Mouse (Mus musculus): Measurements from ENCODE around the gene 1700023F06Rik. TPM values are rescaled to one million over a fixed set of nuclear protein-coding genes. Genes with fewer than 3 reads are reported as not detected.

Gene 1700023F06Rik
- 0.32 TPM in 1 of 2 replicates, not detected in the other for total RNA-seq (2015)
- not detected in 2 replicates for total RNA-seq (2017)

DNA sequence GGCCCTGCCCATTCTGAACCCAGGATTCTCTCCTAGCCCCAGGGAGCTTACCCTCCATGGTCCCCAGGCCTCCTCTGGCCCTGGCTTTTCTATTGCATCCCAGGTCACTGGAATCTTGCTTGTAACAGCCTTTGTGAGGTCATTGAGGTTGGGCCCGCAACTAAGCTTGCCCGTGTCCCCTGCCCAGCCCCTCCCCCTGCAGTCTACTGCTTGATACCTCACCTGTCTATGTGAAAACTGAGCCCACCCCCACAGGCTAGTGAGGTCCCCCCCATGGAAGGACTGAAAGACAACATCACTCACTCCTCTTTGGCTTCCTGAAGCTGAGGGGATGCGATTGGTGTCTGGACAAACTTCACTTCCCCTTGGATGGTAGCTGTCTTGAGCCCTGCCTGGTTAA, at the start of gene 1700023F06Rik:
Gene 1700023F06Rik (minus strand): TSS at position 101 of the 400 bp plus-strand sequence.
- ATAC-seq (replicated peaks; ENCODE audit: poor library complexity), result no peak

DNA sequence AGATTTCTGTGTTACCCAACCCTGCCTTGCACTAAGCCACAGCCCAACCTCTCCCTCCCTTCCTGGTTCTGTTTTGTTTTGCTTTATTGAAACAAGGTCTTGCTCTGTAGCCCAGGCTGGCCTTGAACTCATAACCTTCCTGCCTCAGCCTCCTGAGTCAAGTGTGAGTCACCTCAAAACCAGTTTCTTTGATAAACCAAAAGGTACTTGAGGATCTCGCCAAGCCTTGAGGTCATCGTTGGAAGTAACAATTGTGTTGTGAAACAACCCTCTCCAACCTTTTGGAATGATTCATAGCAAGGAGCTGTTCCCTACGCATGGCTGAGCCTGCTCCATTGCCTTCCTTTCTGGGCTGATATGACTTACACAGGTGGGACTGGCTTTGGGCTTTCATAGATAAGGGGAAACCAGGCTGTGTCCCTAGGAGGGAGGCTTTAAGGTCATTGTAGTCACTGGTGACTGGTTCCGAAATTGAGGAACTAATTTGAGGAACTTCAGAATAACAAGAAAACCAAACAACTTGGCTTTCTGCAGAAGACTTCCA, 49.7 kb upstream of the 1700023F06Rik start:
- ATAC-seq (replicated peaks; ENCODE audit: poor library complexity), result peak; percentile 57

DNA sequence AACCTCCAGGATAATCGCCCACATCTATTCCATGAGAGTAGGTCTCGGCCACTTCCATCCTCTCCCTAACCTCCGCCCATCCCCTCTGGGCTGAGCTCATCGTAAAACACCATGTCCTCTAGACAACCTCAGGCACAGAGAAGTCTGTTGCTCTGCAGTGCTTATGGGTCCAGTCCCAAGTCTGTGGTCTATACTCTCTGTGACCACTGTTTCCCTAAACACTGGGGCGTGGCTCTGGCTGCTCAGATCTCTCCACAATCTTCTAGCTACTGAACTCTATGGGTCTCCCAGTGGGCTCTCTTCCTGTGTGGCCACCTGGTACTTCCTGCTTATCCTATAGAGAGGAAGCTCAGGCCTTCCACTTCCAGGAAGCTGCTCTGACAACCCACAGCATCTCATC, 45.2 kb upstream of the 1700023F06Rik start:
- peak; percentile 54 for ATAC-seq (replicated peaks; ENCODE audit: poor library complexity)

DNA sequence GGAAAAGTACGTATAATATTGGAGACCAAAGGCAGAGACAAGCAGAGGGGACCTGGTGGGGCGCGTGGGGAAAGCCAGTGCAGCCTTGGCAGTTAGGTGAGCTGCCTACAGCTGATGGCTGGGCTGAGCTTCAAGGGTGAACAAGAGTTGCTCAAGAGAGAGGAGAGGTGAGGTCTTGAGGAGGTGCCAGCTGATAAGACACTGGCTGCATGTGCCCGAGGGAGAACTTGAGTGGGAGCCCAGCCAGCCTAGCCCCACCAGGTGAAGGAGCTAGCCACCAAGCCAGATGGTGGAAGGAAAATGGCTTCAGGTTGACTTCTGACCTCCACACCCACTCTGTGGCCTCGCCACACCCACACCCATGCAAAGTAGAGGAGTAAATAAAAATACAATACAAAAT, 44.0 kb upstream of the 1700023F06Rik start:
- ATAC-seq (replicated peaks; ENCODE audit: poor library complexity), result no peak

DNA sequence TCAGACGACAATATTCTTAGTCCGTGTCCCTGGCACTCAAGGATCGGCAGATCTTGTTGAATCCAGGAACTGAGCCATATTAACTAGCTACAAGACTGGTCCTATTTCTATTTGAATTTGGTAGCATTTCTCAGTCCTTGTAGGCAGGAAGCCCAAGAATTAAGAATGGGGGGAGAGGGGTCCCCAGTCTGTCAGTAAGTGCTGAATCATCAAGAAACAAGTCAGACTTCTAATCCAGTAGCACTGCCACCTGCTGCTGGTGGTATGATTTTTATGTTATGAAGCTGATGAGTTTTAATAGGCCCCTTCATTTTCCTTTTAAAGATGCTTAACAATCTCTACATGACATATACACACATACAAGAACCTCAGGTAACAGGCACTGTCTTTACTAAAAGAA, 42.0 kb upstream of the 1700023F06Rik start:
- no peak for ATAC-seq (replicated peaks; ENCODE audit: poor library complexity)

DNA sequence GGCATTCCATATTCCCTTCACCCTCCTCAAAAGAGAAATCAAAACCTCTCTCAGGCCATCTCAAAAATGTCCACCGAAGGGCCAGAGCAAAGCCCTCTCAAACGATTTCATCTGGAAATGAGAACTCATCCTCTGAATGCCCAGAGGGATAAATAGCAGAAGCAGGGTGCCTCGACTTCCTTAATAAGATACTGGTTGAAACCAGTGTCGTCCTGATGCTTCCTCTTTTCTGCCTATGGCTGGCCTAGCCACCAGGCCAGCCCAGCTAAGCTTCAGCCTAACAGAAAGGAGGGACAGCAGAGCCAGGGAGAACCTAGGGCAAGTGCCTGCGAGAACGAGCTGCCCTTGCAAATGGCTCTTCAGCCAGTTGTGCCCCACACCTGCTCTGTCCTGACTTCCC, 41.2 kb upstream of the 1700023F06Rik start:
- peak; percentile 71 for ATAC-seq (replicated peaks; ENCODE audit: poor library complexity)

DNA sequence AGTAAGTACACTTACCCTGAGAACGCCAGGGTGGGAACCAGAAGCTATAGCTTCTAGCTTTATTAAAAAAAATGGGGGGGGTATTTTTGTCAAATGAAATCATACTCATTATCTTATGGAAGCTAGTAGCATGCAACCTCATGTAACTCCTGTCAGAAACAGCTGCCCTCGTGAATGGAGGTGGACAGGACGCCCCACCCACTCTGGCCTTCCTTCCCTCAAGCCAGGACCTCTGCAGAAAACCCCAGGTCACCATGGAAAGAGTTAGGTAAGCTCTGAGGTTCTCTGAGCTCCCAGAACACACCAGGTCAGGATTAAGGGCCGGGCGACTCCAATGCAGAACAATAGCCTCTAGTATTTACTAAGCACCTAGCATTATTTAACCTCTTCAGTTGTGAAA, 40.5 kb upstream of the 1700023F06Rik start:
- no peak for ATAC-seq (replicated peaks; ENCODE audit: poor library complexity)

DNA sequence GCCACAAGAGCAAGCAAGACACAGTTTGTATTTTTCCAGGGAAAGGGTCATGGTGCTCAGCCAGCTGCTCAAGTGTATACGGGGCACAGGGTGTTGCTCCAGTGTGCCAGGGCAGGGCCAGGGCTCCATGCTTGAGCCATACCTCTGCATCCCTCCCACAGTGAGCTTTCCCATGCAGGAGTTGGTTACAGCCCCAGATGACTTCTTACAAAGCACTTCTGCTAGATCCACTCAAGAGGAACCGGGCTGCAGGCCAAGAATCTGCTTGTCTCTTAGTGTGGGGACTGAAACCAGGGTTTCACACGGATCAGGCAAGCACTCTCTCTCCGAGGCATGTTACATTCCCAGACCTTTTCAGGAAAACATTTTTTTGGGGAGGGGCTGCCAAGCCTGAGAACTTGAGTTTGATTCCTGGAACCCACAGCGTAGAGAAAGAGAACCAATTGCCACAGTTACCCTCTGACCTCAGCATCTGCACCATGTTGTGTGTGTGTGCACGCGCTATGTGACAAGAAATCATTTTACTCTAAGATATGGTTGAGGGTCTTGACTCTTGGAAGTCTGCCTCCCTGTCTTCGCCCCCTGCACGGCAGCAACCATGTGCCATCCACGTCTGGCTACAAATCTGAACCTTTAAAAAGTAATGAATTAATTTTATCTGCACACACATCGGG, 39.3 kb upstream of the 1700023F06Rik start:
- ATAC-seq (replicated peaks; ENCODE audit: poor library complexity), result no peak

DNA sequence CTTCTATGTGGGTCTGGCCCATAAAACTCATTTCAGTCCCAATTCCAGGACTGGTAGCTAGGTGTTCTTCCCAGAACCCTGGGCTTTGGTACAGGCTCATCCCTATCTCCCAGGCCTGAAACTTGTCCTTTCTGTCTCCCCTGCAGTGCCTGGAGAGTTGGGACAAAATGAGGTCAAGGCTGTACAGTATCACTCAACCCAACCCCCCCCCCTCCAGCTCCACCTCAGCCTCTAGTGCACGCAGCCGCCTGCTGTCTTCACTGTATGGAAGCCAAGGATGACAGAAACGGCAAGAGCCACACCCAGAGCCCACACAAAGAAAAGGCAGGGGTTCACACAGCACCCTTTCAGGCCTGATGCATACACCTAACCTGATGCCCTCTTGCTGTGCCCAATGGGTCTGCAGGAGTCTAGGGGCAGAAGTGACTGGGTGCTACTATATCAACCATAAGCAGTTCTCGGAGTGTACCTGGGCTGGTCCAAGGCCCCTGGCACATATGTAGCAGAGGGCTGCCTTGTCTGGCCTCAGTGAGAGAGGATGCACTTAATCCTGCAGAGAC, 38.5 kb upstream of the 1700023F06Rik start:
- ATAC-seq (replicated peaks; ENCODE audit: poor library complexity), result no peak

DNA sequence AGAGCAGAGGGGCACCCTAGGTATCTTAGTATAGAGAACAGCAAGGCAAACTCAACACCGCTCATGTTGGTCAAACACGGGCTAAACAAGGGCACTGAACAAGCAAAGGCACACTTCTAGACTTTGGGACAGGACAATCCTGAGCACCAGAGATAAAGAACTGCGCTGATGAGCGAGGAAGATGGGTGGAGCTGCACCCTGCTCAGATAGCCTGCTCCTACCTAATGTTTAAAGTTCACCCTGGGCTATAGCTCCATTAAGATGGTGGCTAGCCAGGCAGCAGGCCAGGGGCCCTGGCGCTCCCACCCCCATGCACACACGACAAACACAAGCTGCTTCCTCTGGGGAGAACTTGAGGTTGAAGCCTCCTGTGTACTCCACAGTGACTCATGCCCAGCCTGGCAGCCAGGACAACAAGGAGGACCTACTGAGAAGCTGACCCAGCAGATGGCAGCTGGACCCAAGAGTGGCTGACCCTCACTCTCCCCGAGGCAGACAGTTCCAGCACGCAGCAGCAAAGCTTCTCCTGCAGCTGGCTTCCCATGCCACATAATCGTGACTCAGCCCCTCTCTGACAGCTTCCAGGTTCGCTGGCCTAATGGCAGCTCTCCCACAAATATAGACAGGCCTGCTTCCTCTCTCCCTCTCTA, 37.8 kb upstream of the 1700023F06Rik start:
- ATAC-seq (replicated peaks; ENCODE audit: poor library complexity), result peak; percentile 47

DNA sequence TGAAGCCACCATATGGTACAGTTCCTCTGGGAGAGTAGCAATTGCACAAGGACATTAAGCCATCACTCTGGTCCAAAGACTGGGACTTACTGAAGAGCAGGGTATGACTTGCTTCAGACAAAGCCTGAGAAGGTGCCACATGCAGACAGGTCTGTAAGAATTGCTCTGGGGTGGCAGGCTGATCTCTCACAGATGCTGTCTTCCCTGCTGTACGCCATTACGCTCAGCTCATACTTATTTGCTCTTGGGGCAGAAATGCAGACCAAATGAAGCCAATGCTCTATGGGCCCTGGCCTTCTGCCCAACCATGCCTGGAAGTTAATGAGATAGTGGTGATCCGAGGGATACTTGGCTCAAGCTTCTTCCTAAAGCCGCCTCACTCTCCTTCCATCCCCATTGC, 36.5 kb upstream of the 1700023F06Rik start:
- ATAC-seq (replicated peaks; ENCODE audit: poor library complexity), result no peak

DNA sequence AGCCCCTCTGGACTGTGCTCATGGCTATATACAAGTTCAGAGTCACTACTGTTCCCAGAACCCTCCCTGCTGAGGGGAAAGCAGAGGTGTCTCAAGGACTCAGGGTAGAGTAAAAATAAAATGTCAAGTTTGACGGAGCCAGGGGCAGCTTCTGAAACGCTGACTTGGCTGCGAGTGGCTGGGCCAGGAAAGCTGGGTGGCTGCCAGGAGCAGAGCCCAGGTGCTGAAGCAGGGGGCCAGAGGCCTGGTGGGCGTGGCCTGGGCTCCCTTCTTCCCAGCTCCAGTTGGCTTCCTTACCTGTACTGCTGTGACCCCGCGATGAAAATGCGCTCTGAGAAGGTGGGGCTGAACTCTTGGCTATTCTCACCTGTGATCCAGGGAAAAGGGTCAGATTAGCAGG, 32.4 kb upstream of the 1700023F06Rik start:
- no peak for ATAC-seq (replicated peaks; ENCODE audit: poor library complexity)

DNA sequence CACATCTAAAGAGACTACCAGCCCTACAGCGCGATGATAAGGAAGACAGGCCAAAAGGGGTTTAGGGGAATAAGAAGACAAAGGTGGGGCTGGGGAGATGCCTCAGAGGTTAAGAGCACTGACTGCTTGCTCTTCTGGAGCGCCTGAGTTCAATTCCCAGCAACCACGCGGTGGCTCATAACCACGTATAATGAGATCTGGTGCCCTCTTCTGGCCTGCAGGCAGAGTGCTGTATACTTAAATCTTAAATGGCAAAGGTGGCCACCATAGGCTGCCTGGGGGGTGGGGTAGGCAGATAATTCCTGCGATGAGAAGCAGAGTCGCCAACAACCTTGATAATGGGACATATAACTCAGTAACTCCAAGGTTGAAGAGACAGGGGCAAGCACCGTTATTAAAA, 29.4 kb upstream of the 1700023F06Rik start:
- ATAC-seq (replicated peaks; ENCODE audit: poor library complexity), result 0 out of 2 replicates have a peak, but pooled peaks have one; percentile 15

DNA sequence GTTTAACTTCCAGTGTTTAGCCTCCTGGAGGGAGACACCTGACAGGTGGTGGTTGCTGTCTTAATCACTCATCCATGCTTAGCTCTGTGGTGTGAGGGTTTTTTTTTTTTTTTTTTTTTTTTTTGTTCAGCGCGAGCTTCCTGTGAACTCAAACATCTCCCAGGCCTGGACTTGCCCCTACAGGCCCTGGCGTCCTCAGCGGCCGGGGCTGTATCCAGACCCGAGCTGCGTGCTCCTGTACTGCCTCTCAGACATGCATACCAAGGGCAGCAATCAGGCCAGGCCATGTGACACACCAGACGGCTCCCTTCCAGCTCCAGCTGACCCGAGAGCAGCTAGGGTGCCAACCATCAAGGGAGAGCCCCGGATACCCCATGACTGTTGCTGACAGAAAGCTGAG, 28.5 kb upstream of the 1700023F06Rik start:
- ATAC-seq (replicated peaks; ENCODE audit: poor library complexity), result no peak

DNA sequence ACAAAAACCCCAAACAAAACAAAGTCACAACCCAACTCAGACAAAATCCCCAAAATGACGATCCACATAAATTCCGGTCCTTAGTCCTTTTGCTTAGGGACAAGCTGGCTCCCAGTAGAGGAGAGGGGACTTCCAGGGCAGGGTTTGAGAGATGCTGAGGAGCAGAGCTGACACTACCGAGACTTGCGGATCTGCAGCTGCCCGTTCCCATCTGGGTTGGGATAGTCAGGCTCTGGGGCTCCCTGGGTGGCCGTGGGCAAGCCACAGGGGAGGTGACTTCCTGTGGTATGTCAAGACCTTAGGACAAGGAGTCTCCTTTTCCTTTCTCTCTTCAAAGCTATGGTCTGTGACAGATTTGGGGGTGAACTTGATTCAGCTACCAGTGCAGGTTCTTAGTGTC, 28.1 kb upstream of the 1700023F06Rik start:
- no peak for ATAC-seq (replicated peaks; ENCODE audit: poor library complexity)

DNA sequence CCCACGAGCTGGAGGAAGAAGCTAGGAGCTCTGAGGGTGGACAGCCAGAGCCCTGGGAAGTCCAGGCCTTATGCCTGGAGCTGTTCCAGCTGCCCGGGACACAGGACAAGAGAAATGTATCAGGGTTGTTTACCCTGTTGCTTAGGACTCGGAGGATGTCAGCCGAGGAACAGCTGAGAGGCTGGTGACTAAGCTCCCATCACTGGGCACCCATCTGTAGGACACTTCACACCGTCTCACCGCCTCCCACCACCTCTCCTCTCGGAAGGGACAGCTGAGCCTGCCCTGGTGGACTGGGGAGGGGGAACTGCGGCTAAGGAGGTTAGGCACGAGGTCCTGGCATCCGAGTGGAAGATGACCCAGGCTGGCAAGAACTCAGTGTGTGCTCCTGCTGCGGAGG, 27.3 kb upstream of the 1700023F06Rik start:
- ATAC-seq (replicated peaks; ENCODE audit: poor library complexity), result no peak

DNA sequence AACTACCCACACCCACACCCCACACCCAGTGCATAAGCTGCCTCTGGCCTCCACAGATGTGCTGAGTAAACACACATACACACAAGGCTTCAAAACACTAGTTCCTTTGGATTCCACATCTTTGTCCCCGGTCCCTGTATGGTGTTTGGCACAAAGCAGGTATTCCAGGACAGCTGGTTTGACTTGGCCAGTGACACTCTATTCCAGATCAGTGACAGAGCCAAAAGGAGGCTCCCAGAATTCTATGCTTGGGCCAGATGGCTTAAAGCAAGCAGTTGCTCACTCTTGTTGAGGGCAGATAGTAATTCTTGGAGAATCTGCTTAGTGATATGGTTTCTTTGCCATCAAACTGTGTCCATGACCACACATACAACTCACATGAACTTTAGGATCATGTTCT, 26.1 kb upstream of the 1700023F06Rik start:
- ATAC-seq (replicated peaks; ENCODE audit: poor library complexity), result no peak

DNA sequence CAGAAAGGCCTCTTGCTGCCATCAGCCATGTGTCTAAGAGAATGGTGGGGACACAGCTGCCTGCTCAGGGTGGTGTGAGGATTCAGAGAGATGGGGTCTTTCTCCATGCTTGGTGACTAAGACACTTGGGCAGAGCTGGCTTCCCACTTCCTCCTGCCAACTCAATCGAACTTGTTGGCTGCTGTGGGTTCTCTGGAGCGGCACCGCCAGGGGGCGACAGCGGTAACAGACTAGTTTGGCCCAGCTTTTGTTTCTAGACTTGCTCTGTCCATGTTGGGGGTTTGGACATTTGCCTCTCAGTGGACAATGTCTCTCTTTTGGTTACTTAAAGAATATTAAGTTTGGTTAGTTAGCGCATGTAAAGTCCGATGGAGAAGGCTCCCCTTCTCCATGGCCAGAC, 24.6 kb upstream of the 1700023F06Rik start:
- ATAC-seq (replicated peaks; ENCODE audit: poor library complexity), result peak; percentile 89

DNA sequence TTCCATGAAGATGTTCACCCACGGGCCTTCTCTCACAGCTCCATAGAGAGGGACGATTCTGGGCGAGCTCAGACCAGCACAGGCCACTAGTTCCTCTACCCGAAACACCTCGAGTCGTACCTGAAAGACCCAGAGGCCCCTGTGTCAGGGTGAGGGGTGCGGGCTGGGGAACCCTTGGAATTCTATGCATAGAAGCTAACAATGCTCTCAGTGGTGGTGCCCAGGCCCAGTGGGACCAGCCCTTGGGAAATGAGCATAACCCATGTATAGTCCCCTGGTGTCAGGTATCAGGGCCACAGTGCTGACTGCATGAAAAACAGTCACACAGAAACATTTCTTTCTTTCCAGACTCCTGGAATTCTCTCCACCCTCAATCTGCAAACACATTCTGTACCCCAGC, 23.0 kb upstream of the 1700023F06Rik start:
- no peak for ATAC-seq (replicated peaks; ENCODE audit: poor library complexity)

DNA sequence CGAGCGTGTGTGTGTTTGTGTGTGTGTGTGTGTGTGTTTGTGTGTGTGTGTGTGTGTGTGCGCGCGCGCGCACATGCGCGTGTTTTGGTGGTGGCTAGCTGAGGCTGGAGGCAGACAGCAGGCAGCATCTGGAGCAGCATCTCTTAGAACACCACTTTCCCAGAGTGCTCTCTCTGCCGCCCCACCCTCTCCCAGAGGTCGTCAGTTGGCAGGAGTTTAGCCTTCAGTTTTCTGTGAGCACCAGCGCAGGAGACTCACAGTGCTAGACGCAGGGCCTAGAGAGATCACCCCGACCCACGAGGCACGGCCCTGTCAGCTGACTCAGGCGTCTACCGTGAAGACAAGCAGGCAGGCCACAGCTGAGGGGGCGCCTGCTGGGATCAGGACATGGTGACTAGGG, 22.3 kb upstream of the 1700023F06Rik start:
- ATAC-seq (replicated peaks; ENCODE audit: poor library complexity), result no peak

DNA sequence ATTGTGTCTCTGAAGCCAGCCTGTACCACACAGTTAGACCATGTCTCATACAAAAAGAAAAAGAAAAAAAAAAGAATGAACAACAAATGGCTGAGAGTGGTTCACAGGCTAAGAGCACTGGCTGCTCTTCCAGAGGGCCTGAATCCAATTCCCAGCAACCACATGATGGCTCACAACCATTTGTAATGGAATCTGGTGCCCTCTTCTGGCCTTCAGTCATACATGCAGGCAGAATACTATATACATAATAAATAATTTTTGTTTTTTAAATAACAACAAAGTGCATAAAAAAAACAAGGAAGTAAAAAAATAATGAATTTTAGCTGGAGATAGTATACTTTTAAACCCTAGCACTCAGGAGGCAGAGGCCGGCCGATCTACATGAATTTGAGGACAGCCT, 21.2 kb upstream of the 1700023F06Rik start:
- ATAC-seq (replicated peaks; ENCODE audit: poor library complexity), result no peak

DNA sequence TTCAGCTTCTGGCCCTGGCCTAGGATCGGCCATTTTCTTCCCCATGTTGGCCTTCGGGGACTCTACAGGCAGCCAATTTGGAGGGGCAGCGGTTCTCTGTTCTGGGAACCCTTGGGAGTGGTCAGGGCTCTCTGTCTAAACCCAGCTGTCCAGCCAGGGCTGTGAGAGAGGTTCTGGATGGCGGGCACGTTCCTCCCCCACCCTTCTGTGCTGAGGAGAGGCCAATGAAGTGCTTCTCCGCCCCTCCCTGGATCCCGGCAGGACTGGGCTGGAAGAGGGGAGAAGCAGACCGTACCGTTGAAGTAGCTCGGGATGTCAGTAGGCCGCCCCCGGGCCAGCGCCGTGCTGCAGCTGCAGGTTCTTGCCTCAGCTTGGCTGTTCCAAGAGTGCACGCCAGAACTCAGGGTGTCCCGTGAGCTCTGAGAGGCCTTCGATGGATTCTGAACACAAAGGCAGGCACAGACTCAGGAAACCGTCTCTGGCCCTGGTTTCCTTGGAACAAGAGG, 15.6 kb upstream of the 1700023F06Rik start:
- no peak for ATAC-seq (replicated peaks; ENCODE audit: poor library complexity)

All from megakaryocyte progenitor cell, adult 5-6 weeks (primary cell).